Mouse (Mus musculus) CH12.LX (cell line): ENCODE results near the gene Fuz. TPM values are rescaled to one million over a fixed set of nuclear protein-coding genes. Genes with fewer than 3 reads are reported as not detected.

ENCODE experiments used
- DNase-seq: peaks from one replicate; pipeline ENCODE4 v3.0.0-alpha.2; 2013; ENCODE audit errors: extremely low read depth
- H3K27ac ChIP-seq: 2 replicates; pipeline ENCODE4 v1.5.1; 2012; ENCODE audit warnings: low read depth, mild to moderate bottlenecking, control low read depth, moderate library complexity; ENCODE audit not compliant: insufficient read depth
- H3K27me3 ChIP-seq: replicated peaks from 2 replicates; pipeline ENCODE3; 2012; ENCODE audit warnings: inconsistent platforms
- H3K36me3 ChIP-seq, 2 experiments: replicated peaks in 1 of 2; 2 replicates each; pipeline versions ENCODE3 to v1.6.1; 2012; ENCODE audit warnings: inconsistent platforms in 1 of 2, low read length in 1 of 2, mild to moderate bottlenecking in 1 of 2, mixed read lengths in 1 of 2, moderate library complexity in 1 of 2; ENCODE audit not compliant: control insufficient read depth in 1 of 2, insufficient read depth in 1 of 2
- H3K4me1 ChIP-seq, 2 experiments: 2 replicates each; pipeline ENCODE4 v1.6.1; 2012; ENCODE audit warnings: inconsistent platforms in 1 of 2, moderate library complexity in 1 of 2; ENCODE audit not compliant: insufficient read depth in 2 of 2, control insufficient read depth in 1 of 2
- H3K4me2 ChIP-seq: 2 replicates; pipeline ENCODE4 v1.6.1; 2012; ENCODE audit warnings: low read depth, mild to moderate bottlenecking, control low read depth; ENCODE audit not compliant: poor library complexity, insufficient read depth, severe bottlenecking
- H3K4me3 ChIP-seq, 3 experiments: fragments of 150-350 bp in 1 of 3; sonication (generic) in 1 of 3; replicated peaks in 1 of 3; 2 replicates each; pipeline versions ENCODE3 to v1.5.1; 2011 to 2012; ENCODE audit warnings: low read depth in 2 of 3, low read length in 2 of 3, mild to moderate bottlenecking in 2 of 3, moderate library complexity in 2 of 3, control low read depth in 1 of 3, improper control_type of control experiment in 1 of 3, inconsistent platforms in 1 of 3, mixed read lengths in 1 of 3; ENCODE audit not compliant: poor library complexity in 1 of 3
- H3K79me2 ChIP-seq: replicated peaks from 2 replicates; pipeline ENCODE4 v1.6.1; 2012; ENCODE audit warnings: mild to moderate bottlenecking, moderate library complexity; ENCODE audit not compliant: control insufficient read depth, poor library complexity, insufficient read depth, severe bottlenecking; ENCODE audit errors: extremely low read depth
- H3K9ac ChIP-seq: 2 replicates; pipeline ENCODE4 v1.6.1; 2012; ENCODE audit warnings: low read depth, mild to moderate bottlenecking, control low read depth, moderate library complexity; ENCODE audit not compliant: insufficient read depth
- H3K9me3 ChIP-seq: replicated peaks from 2 replicates; pipeline ENCODE3; 2012; ENCODE audit warnings: low read length, inconsistent platforms, mixed read lengths
- BHLHE40 ChIP-seq: IDR thresholded peaks from 2 replicates; pipeline ENCODE4 v1.6.1; 2011; ENCODE audit warnings: mild to moderate bottlenecking, low read depth, low read length, improper control_type of control experiment
- CHD1 ChIP-seq: IDR thresholded peaks from 2 replicates; pipeline ENCODE4 v1.6.1; 2012; ENCODE audit warnings: low read depth, low read length, improper control_type of control experiment, inconsistent platforms
- CHD2 ChIP-seq: IDR thresholded peaks from 2 replicates; pipeline ENCODE4 v1.6.1; 2011; ENCODE audit warnings: low read length, improper control_type of control experiment
- CTCF ChIP-seq, 2 experiments: IDR thresholded peaks in 1 of 2; conservative IDR thresholded peaks in 1 of 2; 2 replicates each; pipeline ENCODE4 v1.5.1; 2011 to 2012; ENCODE audit warnings: low read depth in 2 of 2, low read length in 2 of 2, improper control_type of control experiment in 1 of 2, inconsistent platforms in 1 of 2, mild to moderate bottlenecking in 1 of 2, moderate library complexity in 1 of 2
- E2F4 ChIP-seq: IDR thresholded peaks from 2 replicates; pipeline ENCODE4 v1.6.1; 2011; ENCODE audit warnings: low read depth, low read length, improper control_type of control experiment; ENCODE audit not compliant: insufficient replicate concordance
- ELF1 ChIP-seq: IDR thresholded peaks from 2 replicates; pipeline ENCODE4 v1.6.1; 2014; ENCODE audit warnings: low read depth, mild to moderate bottlenecking, inconsistent platforms, low read length, improper control_type of control experiment
- EP300 ChIP-seq: IDR thresholded peaks from 2 replicates; pipeline ENCODE4 v1.6.1; 2011; ENCODE audit warnings: low read length, improper control_type of control experiment
- ETS1 ChIP-seq: conservative IDR thresholded peaks from 2 replicates; pipeline ENCODE4 v1.6.1; 2012; ENCODE audit warnings: low read depth, mild to moderate bottlenecking, inconsistent platforms, low read length, improper control_type of control experiment, moderate library complexity
- GABPA ChIP-seq: IDR thresholded peaks from 2 replicates; pipeline ENCODE4 v1.6.1; 2012; ENCODE audit warnings: low read depth, low read length, improper control_type of control experiment, inconsistent platforms; ENCODE audit not compliant: insufficient replicate concordance
- HCFC1 ChIP-seq: IDR thresholded peaks from 2 replicates; pipeline ENCODE4 v1.6.1; 2012; ENCODE audit warnings: low read depth, mild to moderate bottlenecking, inconsistent platforms, low read length, improper control_type of control experiment
- IRF4 ChIP-seq: IDR thresholded peaks from 2 replicates; pipeline ENCODE4 v1.6.1; 2014; ENCODE audit warnings: low read depth, mild to moderate bottlenecking, inconsistent platforms, low read length, improper control_type of control experiment
- JUN ChIP-seq: IDR thresholded peaks from 2 replicates; pipeline ENCODE4 v1.6.1; 2011; ENCODE audit warnings: low read depth, mild to moderate bottlenecking, low read length, improper control_type of control experiment, moderate library complexity; ENCODE audit not compliant: insufficient read depth
- JUND ChIP-seq: conservative IDR thresholded peaks from 2 replicates; pipeline ENCODE4 v1.6.1; 2011; ENCODE audit warnings: low read depth, low read length, improper control_type of control experiment
- KAT2A ChIP-seq: IDR thresholded peaks from 2 replicates; pipeline ENCODE4 v1.6.1; 2012; ENCODE audit warnings: low read length, improper control_type of control experiment, inconsistent platforms; ENCODE audit not compliant: insufficient replicate concordance
- MAFK ChIP-seq: IDR thresholded peaks from 2 replicates; pipeline ENCODE4 v1.6.1; 2011; ENCODE audit warnings: low read length, improper control_type of control experiment; ENCODE audit not compliant: insufficient replicate concordance
- MAX ChIP-seq: IDR thresholded peaks from 2 replicates; pipeline ENCODE4 v1.6.1; 2011; ENCODE audit warnings: low read length, improper control_type of control experiment
- MAZ ChIP-seq: IDR thresholded peaks from 2 replicates; pipeline ENCODE4 v1.6.1; 2012; ENCODE audit warnings: low read depth, mild to moderate bottlenecking, inconsistent platforms, low read length, improper control_type of control experiment, moderate library complexity
- MXI1 ChIP-seq: IDR thresholded peaks from 2 replicates; pipeline ENCODE4 v1.6.1; 2011; ENCODE audit warnings: mild to moderate bottlenecking, low read depth, low read length, improper control_type of control experiment
- MYC ChIP-seq: IDR thresholded peaks from 2 replicates; pipeline ENCODE4 v1.6.1; 2011; ENCODE audit warnings: low read depth, mild to moderate bottlenecking, improper control_type of control experiment, low read length
- NELFE ChIP-seq: IDR thresholded peaks from 2 replicates; pipeline ENCODE4 v1.6.1; 2011; ENCODE audit warnings: low read depth, low read length, improper control_type of control experiment
- NRF1 ChIP-seq: IDR thresholded peaks from 2 replicates; pipeline ENCODE4 v1.6.1; 2014; ENCODE audit warnings: low read depth, mild to moderate bottlenecking, inconsistent platforms, low read length, improper control_type of control experiment, moderate library complexity
- PAX5 ChIP-seq: IDR thresholded peaks from 2 replicates; pipeline ENCODE4 v1.6.1; 2012; ENCODE audit warnings: low read length, inconsistent platforms, mixed read lengths
- POLR2A ChIP-seq: IDR thresholded peaks from 2 replicates; pipeline ENCODE4 v1.6.1; 2011; ENCODE audit warnings: low read depth, mild to moderate bottlenecking, improper control_type of control experiment, low read length
- POLR2AphosphoS2 ChIP-seq: IDR thresholded peaks from 2 replicates; pipeline ENCODE4 v1.6.1; 2011; ENCODE audit warnings: low read depth, low read length, improper control_type of control experiment
- RAD21 ChIP-seq: IDR thresholded peaks from 2 replicates; pipeline ENCODE4 v1.6.1; 2011; ENCODE audit warnings: low read depth, mild to moderate bottlenecking, low read length, improper control_type of control experiment, moderate library complexity
- RCOR1 ChIP-seq: conservative IDR thresholded peaks from 2 replicates; pipeline ENCODE4 v1.6.1; 2012; ENCODE audit warnings: low read depth, mild to moderate bottlenecking, inconsistent platforms, low read length, improper control_type of control experiment
- SIN3A ChIP-seq: IDR thresholded peaks from 2 replicates; pipeline ENCODE4 v1.6.1; 2012; ENCODE audit warnings: low read length, improper control_type of control experiment, inconsistent platforms
- SMC3 ChIP-seq: IDR thresholded peaks from 2 replicates; pipeline ENCODE4 v1.6.1; 2011; ENCODE audit warnings: low read depth, low read length, improper control_type of control experiment
- TBP ChIP-seq: conservative IDR thresholded peaks from 2 replicates; pipeline ENCODE4 v1.6.1; 2011; ENCODE audit warnings: low read depth, low read length, improper control_type of control experiment
- TCF12 ChIP-seq: IDR thresholded peaks from 2 replicates; pipeline ENCODE4 v1.6.1; 2014; ENCODE audit warnings: low read depth, mild to moderate bottlenecking, inconsistent platforms, low read length, improper control_type of control experiment
- UBTF ChIP-seq: IDR thresholded peaks from 2 replicates; pipeline ENCODE4 v1.6.1; 2012; ENCODE audit warnings: low read depth, mild to moderate bottlenecking, inconsistent platforms, low read length, improper control_type of control experiment, moderate library complexity
- USF1 ChIP-seq: IDR thresholded peaks from 2 replicates; pipeline ENCODE4 v1.6.1; 2014; ENCODE audit warnings: low read depth, mild to moderate bottlenecking, inconsistent platforms, low read length, improper control_type of control experiment
- USF2 ChIP-seq: conservative IDR thresholded peaks from 2 replicates; pipeline ENCODE4 v1.6.1; 2011; ENCODE audit warnings: low read depth, low read length, improper control_type of control experiment
- ZC3H11A ChIP-seq: IDR thresholded peaks from 2 replicates; pipeline ENCODE4 v1.6.1; 2012; ENCODE audit warnings: low read depth, mild to moderate bottlenecking, inconsistent platforms, low read length, improper control_type of control experiment
- ZKSCAN1 ChIP-seq: IDR thresholded peaks from 2 replicates; pipeline ENCODE4 v1.6.1; 2012; ENCODE audit warnings: low read depth, inconsistent platforms, low read length, improper control_type of control experiment, borderline replicate concordance
- ZMIZ1 ChIP-seq: IDR thresholded peaks from 2 replicates; pipeline ENCODE4 v1.6.1; 2012; ENCODE audit warnings: low read depth, mild to moderate bottlenecking, inconsistent platforms, low read length, improper control_type of control experiment
- ZNF384 ChIP-seq: IDR thresholded peaks from 2 replicates; pipeline ENCODE4 v1.6.1; 2012; ENCODE audit warnings: low read depth, low read length, improper control_type of control experiment, inconsistent platforms
- dilution Hi-C: fragments of 300-500 bp; cut with MboI; formaldehyde crosslinking; loops from 2 replicates; pipeline ENCODE4 v1.14.3; 2020; ENCODE audit warnings: low sequenced_read_pairs; ENCODE audit not compliant: extremely low pct_unique_long_range_greater_than_20kb, extremely low pct_ligation_motif_present
- in situ Hi-C: fragments of 300-500 bp; cut with MboI; formaldehyde crosslinking; loops from 3 replicates; pipeline ENCODE4 v1.14.3; 2019; ENCODE audit warnings: low sequenced_read_pairs, low pct_ligation_motif_present, low pct_unique_long_range_greater_than_20kb, mixed read lengths
- polyA plus RNA-seq: library from polyadenylated mRNA; unstranded; fragments of >175 nt; gene quantifications from 2 replicates; pipeline ENCODE4 v1.2.1, GENCODE M21; 2012; ENCODE audit warnings: low read depth; ENCODE audit not compliant: insufficient read length
- total RNA-seq, 2 experiments: library from RNA; depleted of rRNA; stranded (reverse); fragments of 300-350 nt in 1 of 2; fragments of >200 nt in 1 of 2; gene quantifications; 2 replicates each; pipeline ENCODE4 v1.2.3; 2012 to 2014

The Fuz gene
- 12.2 and 16.9 TPM in 2 replicates for total RNA-seq (2012; rRNA removed)
- total RNA-seq (2014; rRNA removed): 16.1 and 16.7 TPM in 2 replicates
- polyA plus RNA-seq: 15.9 and 17.1 TPM in 2 replicates

- Histone ChIP-seq H3K4me1 (peaks cover 13 to 44% of the 10 kb centered on the region in 2 experiments), H3K79me2 (peaks cover 10% of the 10 kb centered on the region), H3K4me3 (peak within 1 kb of the TSS; percentile 55 to 72 (median 61)), H3K9ac (peak within 1 kb of the TSS; percentile 65), H3K4me2 (peak within 1 kb of the TSS; percentile 53), H3K36me3 (peaks cover 20 to 33% of the 10 kb centered on the region in 2 experiments), H3K27ac (no peak within 1 kb of the TSS), H3K27me3 (no peaks in the 10 kb centered on the region), H3K9me3 (no peaks in the 10 kb centered on the region)
- DNase-seq: peak; percentile 95
- in situ Hi-C loops (no loop called here), dilution Hi-C loops (no loop called here)
- TF ChIP-seq ZC3H11A (no peak), SIN3A (peak; percentile 80), POLR2A (peak; percentile 75), HCFC1 (peak; percentile 90), TBP (peak; percentile 87), TCF12 (peak; percentile 86), RCOR1 (peak; percentile 86; the same call in 1 of the 2 replicates), GABPA (peak; percentile 24; the same call in 1 of the 2 replicates), CHD1 (peak; percentile 76; the same call in 1 of the 2 replicates), CTCF (conservative IDR thresholded peaks at IDR 0.05 in 1 of 2, IDR thresholded peaks at IDR 0.05 in 1 of 2; ENCODE audit: low read depth in 2 of 2, low read length in 2 of 2) (peak in 1 of 2 experiments; percentile 74; a peak in 2 of 4 replicates), MAZ (peak; percentile 89), POLR2AphosphoS2 (peak; percentile 80; the same call in 1 of the 2 replicates), BHLHE40 (0 out of 2 replicates have a peak, but pooled peaks have one; percentile 21), RAD21 (no peak; the same call in 1 of the 2 replicates), ZNF384 (0 out of 2 replicates have a peak, but pooled peaks have one; percentile 24), USF1 (no peak), E2F4 (peak; percentile 81; the same call in 1 of the 2 replicates), ZKSCAN1 (no peak), MYC (peak; percentile 95), ETS1 (0 out of 2 replicates have a peak, but pooled peaks have one; percentile 25), NELFE (peak; percentile 90), ZMIZ1 (peak; percentile 68; the same call in 1 of the 2 replicates), CHD2 (peak; percentile 59), SMC3 (peak; percentile 43), KAT2A (peak; percentile 85; the same call in 1 of the 2 replicates), EP300 (no peak), USF2 (no peak), MAX (peak; percentile 77; the same call in 1 of the 2 replicates), IRF4 (no peak), JUND (no peak), ELF1 (peak; percentile 79), UBTF (no peak), MXI1 (peak; percentile 89), PAX5 (no peak), NRF1 (peak; percentile 74), JUN (no peak), MAFK (0 out of 2 replicates have a peak, but pooled peaks have one; percentile 16)
Measured at GRCm38 (mm10) chr7:44895593-44896434, at the start of gene Fuz. Fuz (plus strand) TSS chr7:44896079.
